Mouse (Mus musculus) cerebellum, postnatal 10 days (tissue): ENCODE measurements around the gene Ssbp2.
A peak's percentile ranks its signal among the peaks of the same experiment; 100 is the strongest.

Source experiments
- DNase-seq, 2 experiments: peaks; one replicate each; pipeline ENCODE4 v3.0.0; 2021; ENCODE audit warnings: mixed read lengths in 2 of 2

The Ssbp2 gene

DNA sequence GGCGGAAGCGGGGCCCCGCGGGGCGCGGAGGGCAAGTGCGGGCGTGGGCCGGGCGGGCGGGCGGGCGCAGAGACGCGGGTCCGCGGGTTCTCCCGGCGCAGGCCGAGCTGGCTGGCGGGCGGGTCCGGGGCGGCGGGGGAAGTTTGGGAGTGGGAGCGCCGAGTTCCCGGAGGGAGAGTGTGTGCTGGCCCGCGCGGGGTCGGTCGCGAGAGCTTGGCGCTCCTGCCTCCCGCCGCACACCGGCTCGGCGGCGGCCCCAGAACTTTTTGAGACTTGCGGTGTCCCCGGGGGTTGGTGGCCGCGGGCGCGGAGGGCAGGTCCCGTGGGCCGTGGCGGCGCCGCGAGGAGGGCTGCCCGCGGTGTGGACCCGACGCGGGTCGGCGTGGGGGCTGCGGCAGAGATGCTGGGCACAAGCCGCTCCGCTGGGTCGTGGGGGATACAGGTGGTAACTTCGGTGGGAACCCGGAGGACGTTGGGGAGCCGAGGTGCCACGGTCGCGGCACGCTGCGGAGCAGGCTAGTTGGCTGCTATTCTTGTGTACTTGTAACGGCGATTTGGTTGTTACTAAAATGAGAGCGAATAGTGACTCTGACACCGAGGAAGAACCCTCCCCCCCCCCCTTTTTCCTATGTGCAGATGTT lies 1.7 kb downstream of the Ssbp2 start:
- DNase-seq: peak; percentile 53 to 63

DNA sequence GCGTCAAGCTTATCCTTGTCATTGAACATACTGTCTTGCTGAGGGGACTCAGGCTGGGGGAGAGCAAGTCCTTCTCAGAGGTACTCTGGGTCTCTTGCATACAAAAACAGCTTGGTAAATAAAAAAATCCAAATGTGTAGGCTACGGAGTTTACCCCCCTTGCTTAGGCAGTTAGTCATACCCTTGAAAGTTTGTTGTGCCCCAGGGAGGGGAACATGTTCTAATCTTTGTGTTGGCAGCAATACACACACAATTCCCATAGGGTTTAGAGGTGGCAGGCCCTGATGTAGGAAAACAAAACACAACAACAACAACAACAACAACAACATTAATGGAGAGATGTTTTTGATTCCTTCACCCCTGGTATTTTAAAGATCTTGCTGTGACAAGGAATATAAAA lies 2.3 kb downstream of the Ssbp2 start:
- no peak for DNase-seq

DNA sequence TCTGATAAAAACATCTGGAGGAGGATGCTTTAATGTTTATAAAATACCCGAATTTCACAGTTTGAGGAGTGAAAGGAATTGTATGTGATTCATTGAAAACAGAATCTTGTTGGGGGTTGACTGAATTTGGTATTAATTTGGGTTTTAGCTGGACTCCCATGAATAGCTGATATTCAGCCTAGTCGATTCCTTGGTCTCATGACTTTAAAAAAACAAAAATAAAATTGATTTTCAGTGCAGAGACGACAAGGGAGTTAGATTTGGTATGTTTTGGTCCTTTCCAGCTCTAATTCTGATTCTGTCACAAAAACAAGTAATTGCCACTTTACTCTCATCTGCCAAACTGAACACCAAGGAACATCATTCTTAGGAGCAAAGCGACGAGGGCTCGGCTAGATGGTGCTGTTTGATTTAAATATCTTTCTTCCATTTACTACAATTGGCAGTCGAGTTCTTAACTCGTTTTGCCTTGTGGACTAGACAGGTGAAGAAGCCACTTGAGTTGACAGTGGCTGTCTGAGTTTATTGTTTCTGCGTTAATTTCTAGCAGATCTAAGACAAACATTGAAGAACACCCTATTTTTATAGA lies 2.9 kb downstream of the Ssbp2 start:
- peak; percentile 57 to 69 for DNase-seq

DNA sequence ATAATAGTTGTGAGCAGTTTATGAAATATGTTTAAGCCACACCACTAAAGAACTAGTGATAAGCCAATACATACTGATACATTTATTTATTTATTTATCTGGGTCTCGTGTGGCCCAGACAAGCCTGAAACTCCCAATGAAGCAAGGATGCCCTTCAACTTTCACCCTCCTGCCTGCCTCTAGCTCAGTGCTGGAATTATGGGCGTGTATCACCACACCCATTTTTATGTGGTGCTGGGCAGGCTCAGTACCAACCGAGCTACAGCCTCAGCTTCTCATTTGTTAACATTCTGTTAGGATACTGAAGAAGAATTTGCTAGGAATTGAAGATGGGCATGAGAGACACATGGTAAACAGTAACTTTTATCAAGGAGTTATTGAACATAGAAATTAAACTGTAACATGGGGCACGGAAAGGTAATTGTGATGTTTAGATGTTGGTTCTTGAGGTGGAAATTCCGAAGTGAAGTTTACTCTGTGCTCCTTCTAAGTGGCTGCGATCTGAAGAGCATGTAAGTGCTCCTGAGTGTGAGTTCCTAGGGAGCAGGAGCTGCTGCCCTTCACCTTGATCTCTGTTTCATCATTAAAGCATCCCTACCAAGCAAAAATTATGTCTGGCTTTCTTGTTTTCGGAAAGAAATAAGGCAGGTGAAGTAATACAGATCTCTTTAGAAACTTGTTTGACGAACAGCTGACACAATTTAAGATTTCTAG lies 5.1 kb downstream of the Ssbp2 start:
- no peak for DNase-seq

DNA sequence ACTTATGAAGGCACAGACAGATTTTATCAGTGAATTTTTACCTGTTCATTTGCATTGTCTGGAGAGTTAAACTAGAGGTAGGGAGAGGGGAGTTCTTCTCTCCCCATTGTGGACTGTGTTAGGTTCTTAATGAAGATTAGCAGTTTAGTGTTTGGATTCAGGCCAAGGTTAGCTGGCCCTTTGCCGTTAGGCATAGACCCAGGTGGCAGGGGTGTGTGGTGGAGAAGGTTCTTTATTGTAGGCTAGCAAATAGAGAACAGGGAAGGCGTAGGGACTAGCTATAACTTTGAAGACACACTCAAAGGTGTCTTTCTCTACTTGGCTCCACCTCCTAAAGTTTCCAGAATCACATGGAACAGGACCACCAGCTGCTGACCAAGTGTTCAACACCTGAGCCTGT lies 11.5 kb downstream of the Ssbp2 start:
- peak; percentile 59 to 73 for DNase-seq

DNA sequence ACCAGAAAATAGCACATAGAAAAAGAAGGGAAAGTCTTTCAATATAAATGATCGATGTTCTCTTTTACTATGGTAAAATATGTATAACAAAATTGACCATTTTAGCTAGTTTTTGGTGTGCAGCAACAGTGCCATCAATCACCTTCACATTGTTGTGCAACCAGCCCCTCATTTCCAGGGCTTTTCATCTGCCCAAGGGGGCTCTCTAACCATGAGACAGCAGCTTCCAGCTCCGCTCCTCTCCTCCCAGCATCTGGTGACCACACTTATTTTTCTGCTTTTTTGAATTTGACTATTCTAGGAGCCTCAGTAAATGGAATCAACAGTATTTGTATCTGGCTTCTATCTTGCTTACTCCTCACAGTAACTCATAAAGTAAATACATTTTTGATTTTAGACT lies 11.9 kb downstream of the Ssbp2 start:
- DNase-seq: no peak

DNA sequence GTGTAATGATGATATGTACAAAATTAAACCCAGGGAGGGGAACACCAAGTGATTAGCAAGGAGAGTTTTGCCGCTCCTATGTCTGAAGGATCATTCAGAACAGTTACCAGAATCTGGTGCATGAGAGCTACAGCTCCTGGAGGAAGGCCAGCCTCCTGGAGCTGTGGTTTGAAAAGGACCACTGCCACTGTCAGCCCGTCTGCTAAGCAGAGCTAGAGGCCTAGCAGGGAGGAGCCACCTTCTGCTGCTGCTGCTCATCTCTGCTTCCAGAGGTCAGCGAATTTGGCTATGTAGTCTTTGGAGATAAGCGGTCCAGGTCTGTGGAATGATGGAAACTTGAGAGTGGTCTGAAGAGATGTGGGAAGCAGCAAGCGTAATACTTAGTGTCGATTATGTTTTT lies 13.4 kb downstream of the Ssbp2 start:
- DNase-seq: peak; percentile 78 to 85

DNA sequence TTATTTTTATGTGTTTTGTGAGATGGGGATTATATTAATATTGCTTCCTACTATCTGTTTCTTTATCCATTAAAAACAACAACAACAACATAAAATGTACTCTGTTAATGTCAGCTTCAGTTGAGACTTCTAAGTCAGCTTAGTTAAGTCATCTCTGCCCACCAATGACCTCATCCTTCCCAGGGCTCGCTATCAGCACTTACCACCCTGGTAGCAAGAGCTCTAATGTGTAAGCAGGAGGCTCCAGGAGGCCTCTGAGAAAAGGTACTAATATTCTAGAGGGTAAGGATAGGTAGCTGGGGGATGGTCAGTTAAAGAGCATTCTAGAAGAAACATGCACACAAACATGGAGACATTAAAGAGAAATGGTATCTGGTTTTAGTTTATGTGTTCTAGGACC lies 13.9 kb downstream of the Ssbp2 start:
- DNase-seq: no peak

DNA sequence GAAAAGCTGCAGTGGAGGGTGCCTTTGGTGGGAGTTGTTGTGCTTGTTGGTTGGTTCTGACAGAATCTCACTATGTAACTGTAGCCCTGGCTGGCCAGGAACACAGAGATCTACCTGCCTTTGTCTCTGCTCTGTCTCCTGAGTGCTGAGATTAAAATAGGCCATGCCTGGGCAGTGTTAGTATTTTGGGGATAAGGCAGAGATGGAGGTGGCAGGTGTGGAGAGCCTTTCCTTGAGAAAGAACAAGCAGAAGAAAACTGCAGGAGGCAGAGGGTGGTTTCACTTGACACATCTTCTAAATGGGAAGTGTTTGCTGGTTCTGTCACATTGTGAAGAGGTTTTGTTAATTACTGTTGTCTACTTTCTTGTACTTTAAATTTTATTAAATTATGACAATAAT lies 15.8 kb downstream of the Ssbp2 start:
- DNase-seq: no peak

DNA sequence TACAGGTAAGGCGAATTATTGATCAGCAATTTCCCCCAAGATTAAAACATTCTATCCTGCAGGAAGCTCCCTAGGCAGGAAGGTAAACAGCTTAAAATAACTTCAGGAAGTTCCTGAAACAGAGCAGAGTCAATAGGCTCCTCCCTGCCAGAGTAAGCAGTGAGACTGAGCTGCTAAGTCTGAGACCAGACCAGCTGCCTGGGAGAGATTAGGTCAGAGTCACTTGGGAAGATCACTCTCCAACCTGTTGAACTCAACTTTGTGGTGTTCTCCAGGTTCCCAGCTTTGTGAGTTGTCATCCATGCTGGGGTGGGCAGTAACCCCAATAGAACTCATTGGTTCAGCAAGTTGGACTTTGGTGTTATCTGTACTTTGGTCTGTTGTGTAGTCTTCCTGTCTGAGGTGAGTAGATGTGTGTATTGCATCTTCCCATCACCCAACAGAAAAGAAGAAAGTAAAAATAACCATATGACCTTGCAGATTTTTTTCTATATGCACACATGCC lies 16.6 kb downstream of the Ssbp2 start:
- DNase-seq: no peak

DNA sequence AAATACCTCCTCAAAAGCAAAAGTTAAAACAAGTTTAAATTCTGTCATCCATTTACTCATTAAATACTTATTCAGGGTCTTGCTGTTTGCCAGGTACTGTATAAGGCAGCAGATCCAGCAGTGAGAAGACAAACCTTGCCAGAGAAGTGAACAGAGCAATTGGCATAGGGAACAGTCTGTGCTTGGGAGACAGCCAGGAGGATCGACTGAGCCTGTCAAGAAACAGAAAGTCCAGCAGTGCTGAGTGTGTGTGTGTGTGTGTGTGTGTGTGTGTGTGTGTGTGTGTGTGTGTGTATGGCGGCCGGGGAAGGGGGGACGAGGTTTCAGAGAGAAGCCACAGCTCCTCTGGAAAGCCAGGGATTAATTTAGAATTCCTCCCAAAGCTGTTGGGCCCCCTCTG lies 17.9 kb downstream of the Ssbp2 start:
- DNase-seq: peak; percentile 90 to 92

DNA sequence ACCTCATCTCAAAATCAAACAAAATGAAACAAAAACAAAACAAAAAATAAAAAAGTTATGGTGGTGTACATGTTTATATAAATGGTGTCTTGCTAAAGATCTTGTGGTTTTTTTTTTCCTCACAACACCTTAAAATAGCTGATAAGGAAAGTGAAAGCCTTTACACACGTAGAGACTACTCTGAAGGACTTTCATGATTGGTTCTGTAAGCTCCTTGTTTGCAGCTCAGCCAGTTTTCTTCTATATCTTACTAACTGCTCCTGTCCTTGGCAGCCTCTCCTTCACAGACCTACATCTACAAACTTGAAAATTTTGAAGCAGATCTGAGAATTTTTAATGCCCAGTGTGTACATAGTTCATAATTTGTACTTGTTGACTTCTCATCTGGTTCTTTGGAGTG lies 24.2 kb downstream of the Ssbp2 start:
- no peak for DNase-seq

DNA sequence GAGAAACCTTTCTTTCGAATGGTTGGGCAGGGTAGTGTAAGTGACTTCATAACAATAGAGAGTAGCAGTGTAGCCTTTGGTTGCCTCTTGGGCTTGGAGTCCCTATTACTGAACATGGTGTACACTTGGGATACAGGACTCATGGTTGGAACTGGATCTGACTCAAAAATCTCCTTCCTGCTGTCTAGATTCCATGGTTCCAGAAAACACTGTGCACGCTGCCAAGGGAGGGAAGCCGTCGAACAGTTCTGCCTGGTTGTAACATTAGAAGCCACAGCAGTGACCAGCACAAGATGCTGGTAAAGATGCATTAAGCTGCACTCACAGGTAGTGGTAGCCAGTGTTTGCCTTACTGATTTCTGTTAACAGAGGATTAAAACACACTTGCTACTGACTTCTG lies 32.0 kb downstream of the Ssbp2 start:
- DNase-seq: peak in 1 of 2 experiments; percentile 11

DNA sequence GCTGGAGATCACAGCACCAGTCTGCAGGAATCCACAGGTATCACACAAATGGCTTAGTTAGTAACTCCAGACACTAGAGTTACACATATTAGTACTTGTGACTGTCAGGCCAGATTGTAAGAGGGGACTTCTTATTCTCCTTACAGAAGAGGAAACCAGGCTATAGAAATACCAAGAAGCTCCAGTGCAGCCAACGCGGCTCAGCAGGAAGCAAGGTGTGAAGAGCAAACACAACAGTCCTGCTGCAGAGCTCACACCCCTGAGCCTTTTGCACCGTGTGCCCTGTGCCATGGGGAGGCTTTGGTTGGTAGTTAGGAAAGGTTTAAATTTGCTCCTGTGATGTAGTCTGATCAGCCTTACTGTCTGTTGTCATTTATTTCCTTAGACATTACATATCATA lies 37.0 kb downstream of the Ssbp2 start:
- no peak for DNase-seq

DNA sequence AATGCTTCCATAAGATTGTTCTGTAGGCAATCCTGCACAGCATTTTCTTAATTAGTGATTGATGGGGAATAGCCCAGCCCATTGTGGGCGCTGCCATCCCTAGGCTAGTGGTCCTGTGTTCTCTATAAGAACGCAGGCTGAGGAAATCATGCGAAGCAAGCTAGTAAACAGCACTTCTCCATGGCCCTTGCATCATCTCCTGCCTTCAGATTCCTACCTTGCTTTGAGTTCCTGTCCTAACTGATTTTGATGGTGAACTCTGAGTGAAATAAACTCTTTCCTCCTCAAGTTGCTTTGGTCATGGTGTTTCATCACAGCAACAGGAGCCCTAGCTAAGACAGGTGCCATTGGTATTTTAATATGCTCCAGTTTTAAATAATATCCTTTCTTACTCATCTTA lies 41.7 kb downstream of the Ssbp2 start:
- DNase-seq: no peak

DNA sequence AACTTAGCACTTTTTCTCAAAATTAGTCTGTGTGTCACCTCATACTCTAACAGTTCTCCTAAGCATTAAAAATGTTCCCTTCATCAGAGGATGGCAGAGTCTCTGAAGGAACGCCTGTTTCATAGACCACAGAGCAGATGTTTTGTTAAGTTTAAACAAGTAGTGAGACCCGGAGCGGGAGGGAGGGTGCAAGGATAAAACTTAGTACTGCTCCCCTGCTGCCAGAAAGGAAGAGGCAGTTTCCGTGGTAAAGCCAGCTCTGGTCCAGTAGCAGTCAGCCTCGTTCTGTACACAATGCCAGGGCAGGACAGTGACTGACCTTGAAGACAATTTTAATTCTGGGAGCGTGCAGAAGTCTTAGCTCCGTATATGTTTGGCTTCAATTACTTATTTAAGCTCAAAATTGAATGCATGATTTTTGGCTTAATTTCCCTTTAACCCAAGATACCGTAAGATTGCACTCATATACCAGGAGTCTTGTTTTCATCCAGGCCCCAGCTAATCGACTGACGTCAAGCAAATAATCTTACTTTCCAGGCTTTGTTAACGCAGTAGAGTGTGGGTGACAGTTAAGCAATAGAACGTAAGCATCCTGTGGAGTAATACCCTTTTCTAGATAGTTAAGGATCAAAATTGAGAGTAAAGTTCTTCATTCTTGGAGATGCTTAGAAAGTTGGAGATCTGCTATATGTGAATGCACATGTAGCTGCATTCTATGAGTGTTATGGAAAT lies 42.7 kb downstream of the Ssbp2 start:
- no peak for DNase-seq

DNA sequence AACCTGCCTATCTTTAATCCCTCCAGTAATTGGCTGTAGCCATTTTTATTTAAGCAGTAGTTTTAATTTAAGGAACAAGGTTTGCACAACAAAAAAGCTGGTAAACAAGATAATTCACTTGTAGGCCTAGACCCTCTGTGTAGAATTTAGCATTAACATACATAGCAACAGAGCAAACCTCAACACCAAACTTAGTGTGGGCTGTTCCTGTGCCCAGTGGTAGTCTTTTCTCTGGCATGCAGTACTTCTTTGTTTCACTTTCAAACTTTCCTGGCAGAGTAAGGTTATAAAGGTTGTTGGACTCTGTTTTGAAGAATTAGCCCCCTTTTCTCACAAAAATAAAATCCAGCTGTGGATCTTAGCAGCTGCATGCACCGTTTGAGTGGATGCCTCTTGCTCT lies 48.9 kb downstream of the Ssbp2 start:
- no peak for DNase-seq

DNA sequence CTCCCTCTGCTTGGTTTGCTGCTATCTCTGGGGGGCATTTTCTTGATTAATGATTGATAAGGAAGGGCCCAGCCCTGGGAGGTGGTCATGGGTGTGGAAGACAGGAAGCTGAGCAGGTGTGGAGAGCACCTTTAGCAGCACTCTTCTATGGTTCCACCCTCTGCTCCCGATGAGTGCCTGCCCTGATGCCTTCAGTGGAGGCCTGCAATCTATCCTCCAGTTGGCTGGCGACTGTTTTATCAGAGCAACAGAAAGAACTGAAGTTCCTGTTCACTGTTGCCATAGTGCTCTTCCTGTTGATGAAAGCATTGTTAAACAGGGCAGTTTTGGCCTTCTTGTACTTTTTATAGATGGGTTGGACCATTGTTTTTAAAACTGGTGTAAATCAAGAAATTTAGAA lies 49.4 kb downstream of the Ssbp2 start:
- DNase-seq: no peak

DNA sequence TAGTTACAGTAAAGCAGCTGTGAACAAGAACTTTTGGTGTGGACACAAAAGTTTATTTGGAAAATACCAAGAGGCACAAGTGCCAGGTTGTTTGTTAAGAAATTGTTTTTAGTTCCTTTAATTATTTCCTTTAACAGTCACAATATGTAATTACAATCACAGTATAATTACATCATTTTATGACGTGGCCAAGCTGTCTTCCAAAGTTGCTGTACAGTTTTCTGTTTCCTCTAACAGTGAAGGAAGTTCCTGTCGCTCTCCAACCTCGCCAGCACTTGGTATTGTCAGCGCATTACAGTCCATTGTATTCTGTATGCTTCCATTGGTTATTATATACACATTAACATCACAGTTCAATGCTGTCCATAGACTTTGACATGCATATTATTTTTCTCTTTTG lies 54.9 kb downstream of the Ssbp2 start:
- DNase-seq: no peak

DNA sequence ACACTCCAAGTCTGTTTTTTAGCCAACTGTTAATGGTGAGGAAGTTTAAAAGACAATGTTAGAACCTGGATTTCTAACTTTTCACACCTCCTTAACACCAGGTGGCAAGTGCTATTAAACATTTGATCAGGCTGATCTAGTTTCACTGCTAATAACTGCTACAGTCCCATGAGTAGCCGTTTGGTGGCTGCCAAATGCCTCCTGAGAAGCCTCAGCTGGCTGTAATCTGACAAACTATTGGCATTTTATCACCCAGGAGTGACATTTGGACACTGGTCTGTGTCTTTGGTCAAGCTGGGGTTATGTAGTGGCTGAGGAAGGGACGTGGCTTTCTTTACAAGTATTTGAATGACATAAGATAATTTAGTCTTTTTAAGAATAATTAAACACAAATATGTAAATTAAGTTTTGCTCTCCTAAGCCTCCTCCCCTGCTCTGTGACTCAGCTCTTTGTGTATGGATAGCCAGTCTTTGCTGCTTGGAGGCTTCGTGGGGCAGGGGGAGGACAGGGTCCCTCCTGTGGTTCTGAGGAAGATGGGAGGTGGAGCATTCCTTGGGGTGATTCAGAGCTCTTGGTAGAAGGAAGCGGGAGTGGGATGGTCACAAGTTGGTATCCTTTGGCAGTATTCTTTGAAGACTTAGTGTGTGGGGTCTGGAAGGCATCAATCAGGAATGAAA lies 60.1 kb downstream of the Ssbp2 start:
- no peak for DNase-seq

DNA sequence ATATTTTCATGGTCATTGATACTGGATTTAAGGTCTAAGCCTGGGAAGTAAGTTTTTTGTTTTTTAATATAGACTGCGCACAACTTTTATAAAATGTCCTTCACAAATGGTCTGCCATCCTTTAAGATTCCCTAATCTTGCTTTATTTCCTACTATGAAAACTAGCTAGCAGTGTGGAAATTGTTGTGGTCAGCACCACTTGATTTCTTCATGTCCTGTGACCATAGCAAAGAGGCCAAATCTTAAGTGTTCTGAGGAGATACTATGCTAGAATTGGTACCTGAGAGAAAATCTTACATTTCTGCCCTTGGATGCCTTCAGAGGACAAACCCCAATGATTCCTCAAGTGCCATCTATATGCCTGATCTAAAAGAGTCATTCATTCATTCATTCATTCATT lies 60.9 kb downstream of the Ssbp2 start:
- no peak for DNase-seq

DNA sequence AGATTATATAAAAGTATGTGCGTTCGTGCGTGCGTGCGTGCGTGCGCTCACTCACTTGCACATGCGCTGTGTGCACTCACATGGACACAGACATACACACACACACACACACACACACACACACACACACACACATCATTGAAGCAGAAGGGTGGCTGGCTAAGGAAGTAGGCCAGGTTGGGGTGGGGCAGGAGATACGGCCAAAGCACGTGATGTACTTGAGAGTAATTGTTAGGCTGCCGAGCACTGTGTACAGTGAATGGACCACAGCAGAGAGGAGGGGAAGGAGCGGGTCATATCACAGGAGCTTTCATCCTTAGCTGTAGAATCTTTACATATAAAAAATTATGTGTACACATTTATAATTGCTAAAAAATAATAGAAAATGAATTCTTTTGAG lies 66.0 kb downstream of the Ssbp2 start:
- no peak for DNase-seq

DNA sequence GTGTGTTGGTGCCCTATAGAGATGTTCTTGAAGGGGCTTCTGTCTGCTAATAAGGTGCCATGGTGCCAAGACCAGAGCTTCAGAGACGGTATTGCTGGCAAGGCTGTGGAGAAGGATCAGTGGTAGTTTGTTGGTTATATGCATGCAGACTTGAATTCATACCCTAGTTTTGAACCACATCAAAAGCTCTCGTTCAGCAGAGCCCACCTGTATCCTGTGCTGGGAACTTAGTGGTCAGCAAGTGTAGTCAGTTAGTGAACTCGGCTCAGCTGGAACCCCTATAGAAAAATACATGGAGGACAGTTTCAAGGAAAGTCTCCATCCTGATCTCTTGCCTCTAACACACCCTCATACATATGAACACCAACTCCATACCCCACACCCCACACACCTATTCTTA lies 69.7 kb downstream of the Ssbp2 start:
- no peak for DNase-seq
